Mouse (Mus musculus) MEL (cell line): Measurements from ENCODE around the gene Pitx3. TPM values are rescaled to one million over a fixed set of nuclear protein-coding genes. Genes with fewer than 3 reads are reported as not detected.

Source experiments
- DNase-seq: peaks from one replicate; pipeline ENCODE4 v3.0.0; 2011; ENCODE audit warnings: low read depth, low spot score
- H3K27ac ChIP-seq: 2 replicates; pipeline ENCODE4 v1.5.1; 2012; ENCODE audit warnings: low read depth, mild to moderate bottlenecking, control low read depth, low read length, moderate library complexity; ENCODE audit not compliant: control insufficient read depth
- H3K27me3 ChIP-seq, 2 experiments: fragments of 150-350 bp in 1 of 2; sonication (generic) in 1 of 2; 2 replicates each; pipeline ENCODE4 v1.6.1; 2012; ENCODE audit warnings: low read length in 2 of 2, mild to moderate bottlenecking in 2 of 2, improper control_type of control experiment in 1 of 2, moderate library complexity in 1 of 2; ENCODE audit not compliant: insufficient read depth in 2 of 2, control insufficient read depth in 1 of 2
- H3K36me3 ChIP-seq, 2 experiments: 2 replicates each; pipeline ENCODE4 v1.6.1; 2012 to 2014; ENCODE audit warnings: low read length in 2 of 2, improper control_type of control experiment in 1 of 2, inconsistent platforms in 1 of 2, mild to moderate bottlenecking in 1 of 2; ENCODE audit not compliant: insufficient read depth in 2 of 2, control insufficient read depth in 1 of 2
- H3K4me1 ChIP-seq, 2 experiments: fragments of 150-350 bp in 1 of 2; sonication (generic) in 1 of 2; 2 replicates each; pipeline ENCODE4 v1.6.1; 2012; ENCODE audit warnings: low read length in 2 of 2, improper control_type of control experiment in 1 of 2, mild to moderate bottlenecking in 1 of 2; ENCODE audit not compliant: insufficient read depth in 2 of 2, control insufficient read depth in 1 of 2
- H3K4me3 ChIP-seq, 2 experiments: fragments of 150-350 bp in 1 of 2; sonication (generic) in 1 of 2; 2 replicates each; pipeline ENCODE4 v1.5.1; 2012; ENCODE audit warnings: low read depth in 2 of 2, low read length in 2 of 2, mild to moderate bottlenecking in 2 of 2, moderate library complexity in 2 of 2, control low read depth in 1 of 2, improper control_type of control experiment in 1 of 2; ENCODE audit not compliant: control insufficient read depth in 1 of 2, insufficient read depth in 1 of 2
- H3K79me2 ChIP-seq: 2 replicates; pipeline ENCODE4 v1.6.1; 2012; ENCODE audit warnings: mild to moderate bottlenecking, low read length, moderate library complexity; ENCODE audit not compliant: control insufficient read depth, poor library complexity, insufficient read depth
- H3K9ac ChIP-seq: 2 replicates; pipeline ENCODE4 v1.6.1; 2012; ENCODE audit warnings: low read depth, mild to moderate bottlenecking, control low read depth, low read length, moderate library complexity; ENCODE audit not compliant: control insufficient read depth, poor library complexity, severe bottlenecking
- H3K9me3 ChIP-seq: fragments of 150-350 bp; sonication (generic); replicated peaks from 2 replicates; pipeline ENCODE4 v1.6.1; 2012; ENCODE audit warnings: mild to moderate bottlenecking, low read length, improper control_type of control experiment, moderate library complexity; ENCODE audit not compliant: insufficient read depth
- BHLHE40 ChIP-seq: IDR thresholded peaks from 2 replicates; pipeline ENCODE4 v1.6.1; 2012; ENCODE audit warnings: low read depth, mild to moderate bottlenecking, inconsistent platforms, low read length, improper control_type of control experiment, borderline replicate concordance
- CTCF ChIP-seq, 3 experiments: IDR thresholded peaks in 2 of 3; conservative IDR thresholded peaks in 1 of 3; 2 replicates each; pipeline ENCODE4 v1.5.1; 2011 to 2012; ENCODE audit warnings: low read length in 3 of 3, low read depth in 2 of 3, mild to moderate bottlenecking in 2 of 3, improper control_type of control experiment in 1 of 3, inconsistent platforms in 1 of 3, mixed read lengths in 1 of 3, moderate library complexity in 1 of 3; ENCODE audit not compliant: control insufficient read depth in 1 of 3, insufficient read depth in 1 of 3, poor library complexity in 1 of 3, severe bottlenecking in 1 of 3
- E2F4 ChIP-seq: IDR thresholded peaks from 2 replicates; pipeline ENCODE4 v1.6.1; 2011; ENCODE audit warnings: low read depth, low read length, improper control_type of control experiment, borderline replicate concordance
- ELF1 ChIP-seq: IDR thresholded peaks from 2 replicates; pipeline ENCODE4 v1.6.1; 2014; ENCODE audit warnings: low read depth, mild to moderate bottlenecking, inconsistent platforms, low read length, improper control_type of control experiment, moderate library complexity
- ETS1 ChIP-seq: IDR thresholded peaks from 2 replicates; pipeline ENCODE4 v1.6.1; 2012; ENCODE audit warnings: low read depth, mild to moderate bottlenecking, inconsistent platforms, low read length, improper control_type of control experiment, moderate library complexity
- JUND ChIP-seq: IDR thresholded peaks from 2 replicates; pipeline ENCODE4 v1.6.1; 2011; ENCODE audit warnings: low read depth, mild to moderate bottlenecking, improper control_type of control experiment, low read length
- KAT2A ChIP-seq: conservative IDR thresholded peaks from 2 replicates; pipeline ENCODE4 v1.6.1; 2012; ENCODE audit warnings: low read depth, low read length, improper control_type of control experiment, inconsistent platforms
- MEF2A ChIP-seq: IDR thresholded peaks from 2 replicates; pipeline ENCODE4 v1.6.1; 2014; ENCODE audit warnings: low read depth, mild to moderate bottlenecking, inconsistent platforms, low read length, improper control_type of control experiment; ENCODE audit not compliant: poor library complexity, insufficient replicate concordance, severe bottlenecking; ENCODE audit errors: extremely low read depth
- MYB ChIP-seq: IDR thresholded peaks from 2 replicates; pipeline ENCODE4 v1.6.1; 2011; ENCODE audit warnings: mild to moderate bottlenecking, low read depth, low read length, improper control_type of control experiment
- MYC ChIP-seq: IDR thresholded peaks from 2 replicates; pipeline ENCODE4 v1.6.1; 2011; ENCODE audit warnings: low read depth, mild to moderate bottlenecking, low read length, improper control_type of control experiment, moderate library complexity
- NELFE ChIP-seq: IDR thresholded peaks from 2 replicates; pipeline ENCODE4 v1.6.1; 2011; ENCODE audit warnings: low read depth, low read length, improper control_type of control experiment
- POLR2AphosphoS2 ChIP-seq: IDR thresholded peaks from 2 replicates; pipeline ENCODE4 v1.6.1; 2011; ENCODE audit warnings: low read length, improper control_type of control experiment
- POLR2AphosphoS5 ChIP-seq: IDR thresholded peaks from 2 replicates; pipeline ENCODE4 v1.6.1; 2012; ENCODE audit warnings: low read depth, borderline replicate concordance, mild to moderate bottlenecking, inconsistent platforms, low read length, moderate library complexity, mixed read lengths
- RAD21 ChIP-seq: IDR thresholded peaks from 2 replicates; pipeline ENCODE4 v1.6.1; 2011; ENCODE audit warnings: mild to moderate bottlenecking, low read depth, low read length, improper control_type of control experiment
- SMC3 ChIP-seq: IDR thresholded peaks from 2 replicates; pipeline ENCODE4 v1.6.1; 2011; ENCODE audit warnings: low read depth, low read length, improper control_type of control experiment
- TBP ChIP-seq: IDR thresholded peaks from 2 replicates; pipeline ENCODE4 v1.8.0; 2011; ENCODE audit warnings: low read depth, low read length, improper control_type of control experiment
- UBTF ChIP-seq: IDR thresholded peaks from 2 replicates; pipeline ENCODE4 v1.6.1; 2012; ENCODE audit warnings: low read depth, mild to moderate bottlenecking, inconsistent platforms, low read length, improper control_type of control experiment, moderate library complexity, borderline replicate concordance; ENCODE audit not compliant: insufficient read depth
- USF1 ChIP-seq: IDR thresholded peaks from 2 replicates; pipeline ENCODE4 v1.6.1; 2014; ENCODE audit warnings: low read depth, mild to moderate bottlenecking, inconsistent platforms, low read length, improper control_type of control experiment, moderate library complexity
- USF2 ChIP-seq, 2 experiments: IDR thresholded peaks; 2 replicates each; pipeline ENCODE4 v1.6.1; 2011 to 2012; ENCODE audit warnings: improper control_type of control experiment in 2 of 2, low read length in 2 of 2, borderline replicate concordance in 1 of 2, inconsistent platforms in 1 of 2, low read depth in 1 of 2, mild to moderate bottlenecking in 1 of 2; ENCODE audit not compliant: insufficient read depth in 1 of 2
- ZKSCAN1 ChIP-seq: IDR thresholded peaks from 2 replicates; pipeline ENCODE4 v1.6.1; 2012; ENCODE audit warnings: low read depth, mild to moderate bottlenecking, inconsistent platforms, low read length, improper control_type of control experiment, moderate library complexity
- ZMIZ1 ChIP-seq: IDR thresholded peaks from 2 replicates; pipeline ENCODE4 v1.6.1; 2012; ENCODE audit warnings: low read depth, mild to moderate bottlenecking, inconsistent platforms, low read length, improper control_type of control experiment, moderate library complexity
- polyA plus RNA-seq, 2 experiments: library from polyadenylated mRNA; stranded (reverse) in 1 of 2; unstranded in 1 of 2; fragments of >175 nt in 1 of 2; fragments of >200 nt in 1 of 2; gene quantifications; 2 replicates each; pipeline versions ENCODE4 v1.2.1 to v1.2.4; 2012; ENCODE audit warnings: low replicate concordance in 2 of 2, low read depth in 1 of 2; ENCODE audit not compliant: insufficient read length in 2 of 2, insufficient read depth in 1 of 2, missing spikeins in 1 of 2
- total RNA-seq: library from RNA; depleted of rRNA; stranded (reverse); fragments of 300-350 nt; gene quantifications from 2 replicates; pipeline ENCODE4 v1.2.3, GENCODE M21; 2012

Gene Pitx3
- total and polyA plus RNA-seq, 3 experiments: 0.08 to 0.28 TPM; not detected in 1

DNA sequence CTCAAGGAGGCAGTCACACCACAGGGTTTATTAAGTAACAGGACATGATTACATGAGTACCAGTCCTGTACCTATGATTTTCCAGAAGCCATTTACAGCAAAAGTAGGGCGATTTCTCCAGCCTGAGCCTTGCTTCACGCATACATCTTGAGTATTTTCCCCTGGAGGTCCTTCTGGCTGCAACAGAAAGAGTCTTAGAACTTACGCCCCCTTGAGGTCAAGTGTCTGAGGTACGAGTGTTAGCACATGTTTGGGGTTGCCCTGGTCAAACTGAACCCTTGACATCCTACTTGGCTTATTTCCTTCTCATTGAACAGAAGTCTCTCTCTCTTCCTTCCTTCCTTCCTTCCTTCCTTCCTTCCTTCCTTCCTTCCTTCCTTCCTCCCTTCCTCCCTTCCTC lies 33.5 kb downstream of the Pitx3 start:
- Histone ChIP-seq H3K4me3 (no peak overlapping the region), H3K27me3 (peaks cover 0 to 3% of the 10 kb centered on the region in 2 experiments; a peak in 1 of 4 replicates), H3K4me1 (peaks cover 4 to 10% of the 10 kb centered on the region in 2 experiments; a peak in 3 of 4 replicates), H3K27ac (no peak overlapping the region), H3K79me2 (no peaks in the 10 kb centered on the region), H3K9me3 (no peaks in the 10 kb centered on the region), H3K9ac (no peak overlapping the region), H3K36me3 (peaks cover 0 to 1% of the 10 kb centered on the region in 2 experiments; a peak in 1 of 4 replicates)
- DNase-seq: peak; percentile 54
- no peak for TF ChIP-seq TBP
- TF ChIP-seq MYB: no peak
- no peak for TF ChIP-seq USF1
- TF ChIP-seq BHLHE40: no peak
- no peak for TF ChIP-seq ELF1
- no peak for TF ChIP-seq ZMIZ1
- TF ChIP-seq KAT2A: no peak
- no peak for TF ChIP-seq ZKSCAN1
- TF ChIP-seq NELFE: no peak
- TF ChIP-seq CTCF (IDR thresholded peaks at IDR 0.05 in 2 of 3, conservative IDR thresholded peaks at IDR 0.05 in 1 of 3; ENCODE audit: control insufficient read depth in 1 of 3, insufficient read depth in 1 of 3, low read depth in 2 of 3, low read length in 3 of 3, poor library complexity in 1 of 3, severe bottlenecking in 1 of 3): peak; percentile 4 to 50 (median 40); a peak in 4 of 6 replicates
- TF ChIP-seq E2F4: no peak
- TF ChIP-seq RAD21: no peak; the same call in none of the 2 replicates
- TF ChIP-seq POLR2AphosphoS5: no peak
- no peak for TF ChIP-seq USF2 (IDR thresholded peaks at IDR 0.05; ENCODE audit: borderline replicate concordance in 1 of 2, insufficient read depth in 1 of 2, low read depth in 1 of 2, low read length in 2 of 2)
- peak; percentile 30; the same call in 1 of the 2 replicates for TF ChIP-seq SMC3
- TF ChIP-seq ETS1: no peak
- TF ChIP-seq MEF2A: no peak
- 0 out of 2 replicates have a peak, but pooled peaks have one; percentile 39 for TF ChIP-seq MYC
- TF ChIP-seq UBTF: no peak
- TF ChIP-seq JUND: no peak
- TF ChIP-seq POLR2AphosphoS2: no peak
